Mouse (Mus musculus) 416B (cell line): ENCODE results near the gene Rsph1.

Source experiments
- DNase-seq: peaks from one replicate; pipeline ENCODE4 v3.0.0; 2011; ENCODE audit warnings: low read depth

Gene Rsph1

DNA sequence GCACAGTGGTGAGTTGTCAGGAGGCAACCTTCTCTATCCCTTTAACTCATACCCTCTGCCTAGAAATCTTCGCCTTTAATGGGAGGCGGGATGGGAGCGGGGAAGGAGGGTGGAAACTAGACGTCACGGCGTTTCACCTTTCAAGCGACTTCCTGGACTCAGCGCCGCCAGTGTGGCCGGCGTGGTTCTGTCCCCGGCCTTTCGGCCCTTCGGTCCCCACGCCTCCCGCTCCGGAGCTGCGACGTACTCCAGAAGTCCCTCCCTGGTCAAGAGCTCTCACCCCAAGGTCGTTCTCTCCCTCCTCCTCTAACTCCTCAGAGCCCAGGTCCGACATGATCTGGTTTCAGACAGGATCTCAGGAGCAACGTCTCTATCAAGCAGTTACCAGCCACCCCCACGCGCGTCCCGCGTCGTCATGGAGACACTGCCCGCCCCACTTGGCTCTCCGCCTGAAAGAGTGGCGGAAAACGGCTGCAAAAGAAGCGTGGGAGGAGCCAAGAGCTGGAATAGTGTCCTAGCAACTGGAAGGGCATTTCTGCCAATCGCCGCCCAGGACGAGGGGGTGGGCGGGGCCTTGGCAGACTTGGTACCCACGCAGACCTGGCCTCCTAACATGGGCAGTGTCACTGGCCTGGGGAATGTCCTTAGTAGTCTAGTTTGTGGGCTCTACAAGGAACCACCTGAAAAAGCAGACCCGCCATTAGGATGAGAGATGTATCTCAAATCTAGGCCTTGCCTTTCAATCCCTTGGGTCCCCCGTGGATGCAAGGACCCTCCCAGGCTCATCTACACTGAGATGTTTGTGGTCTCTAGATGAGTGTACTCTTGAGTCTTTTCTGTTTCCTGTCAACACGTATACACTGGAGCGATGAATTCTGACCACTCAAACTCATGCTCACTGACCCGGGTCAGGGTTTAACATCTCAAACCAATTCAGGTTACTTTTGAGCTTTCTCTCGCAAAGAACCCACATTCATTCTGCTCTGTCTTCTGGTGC is at the start of gene Rsph1:
Rsph1 (minus strand) TSS at position 462 of the 997 bp plus-strand sequence.
- DNase-seq, result no peak

DNA sequence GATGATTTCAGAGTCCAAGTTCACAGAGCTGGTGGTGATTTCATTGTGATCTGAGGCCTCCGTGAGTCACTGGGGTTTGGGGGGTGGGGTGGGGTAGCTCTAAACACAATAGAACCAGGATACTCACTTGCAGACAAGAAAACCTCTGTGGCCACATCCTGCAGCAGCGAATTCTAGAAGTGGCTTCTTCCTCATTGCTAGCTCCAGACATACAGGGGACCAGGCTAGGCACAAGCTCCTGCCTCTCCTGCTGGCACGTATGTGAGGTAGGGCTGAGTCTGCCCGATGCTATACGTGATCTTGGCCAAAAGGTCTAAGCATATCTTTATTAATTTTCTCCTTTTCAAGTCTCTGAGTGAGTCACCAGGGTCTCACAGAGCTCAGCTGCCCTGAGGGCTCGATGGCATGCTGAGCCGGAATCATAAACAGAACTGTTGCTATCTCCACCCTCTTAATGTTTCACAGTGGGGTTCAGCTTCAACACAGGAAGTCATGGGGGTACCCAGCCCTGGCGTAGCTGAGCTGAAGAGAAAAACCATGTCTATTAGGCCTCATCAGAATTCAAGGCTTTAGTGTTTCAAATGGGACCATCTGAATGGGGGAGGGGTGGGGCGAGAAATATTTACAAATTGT is 49.2 kb upstream of the Rsph1 start:
- DNase-seq, result peak; percentile 86

DNA sequence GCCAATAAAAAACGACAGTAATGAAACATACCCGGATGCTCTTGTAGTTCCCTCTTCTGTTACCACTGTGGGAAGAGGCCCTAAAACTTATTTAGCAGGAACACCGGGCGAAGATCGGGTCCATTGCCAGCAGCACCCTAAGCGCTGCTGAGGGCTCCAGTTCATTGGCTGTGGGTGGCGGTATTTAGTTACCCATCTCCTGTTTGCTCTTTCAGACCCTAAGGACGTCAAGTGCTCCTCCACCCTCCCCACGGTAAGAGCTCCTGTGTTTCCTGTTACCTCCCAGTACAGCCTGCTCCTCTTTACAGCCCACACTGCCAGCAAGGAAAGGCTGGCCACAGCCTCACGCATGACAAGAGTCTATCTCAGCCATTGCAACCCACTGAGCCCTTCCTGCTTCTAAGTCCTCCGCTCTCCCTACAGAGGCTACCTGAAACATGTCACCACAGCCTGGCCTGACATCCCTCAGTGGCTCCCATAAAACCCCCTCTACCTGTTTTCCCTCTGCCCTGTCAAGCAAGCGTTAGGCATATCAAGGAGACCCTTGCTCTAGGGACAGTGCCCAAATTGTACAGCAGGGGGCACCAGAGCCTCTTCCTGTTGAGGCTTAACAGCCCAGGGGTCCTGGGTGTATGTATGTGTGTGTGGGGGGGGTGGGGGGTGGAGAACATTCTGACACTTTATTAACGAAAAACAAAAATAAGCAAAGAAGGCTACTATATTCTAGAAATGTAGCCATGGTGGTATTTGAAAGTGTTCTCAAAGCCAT is 48.5 kb upstream of the Rsph1 start:
- DNase-seq, result no peak

DNA sequence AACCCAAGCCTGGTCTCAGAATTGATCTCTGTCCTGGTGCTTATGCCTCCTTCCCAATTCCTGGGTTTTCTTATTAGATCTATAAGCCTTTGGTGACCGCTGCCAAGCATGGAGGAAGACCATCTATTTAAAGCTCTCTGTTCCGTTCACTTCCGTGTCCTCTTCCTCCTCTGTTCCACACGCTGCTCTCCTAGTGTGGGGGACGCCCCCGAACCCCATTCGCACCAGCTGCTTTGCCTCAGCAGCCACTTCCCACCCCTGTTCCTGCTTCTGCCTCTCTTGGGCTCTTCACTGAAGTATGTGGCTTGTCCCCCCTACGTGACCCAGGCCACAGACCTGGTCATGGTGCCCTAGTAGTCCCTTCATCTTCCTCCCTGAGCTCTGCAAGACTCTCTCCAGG is 47.0 kb upstream of the Rsph1 start:
- no peak for DNase-seq

DNA sequence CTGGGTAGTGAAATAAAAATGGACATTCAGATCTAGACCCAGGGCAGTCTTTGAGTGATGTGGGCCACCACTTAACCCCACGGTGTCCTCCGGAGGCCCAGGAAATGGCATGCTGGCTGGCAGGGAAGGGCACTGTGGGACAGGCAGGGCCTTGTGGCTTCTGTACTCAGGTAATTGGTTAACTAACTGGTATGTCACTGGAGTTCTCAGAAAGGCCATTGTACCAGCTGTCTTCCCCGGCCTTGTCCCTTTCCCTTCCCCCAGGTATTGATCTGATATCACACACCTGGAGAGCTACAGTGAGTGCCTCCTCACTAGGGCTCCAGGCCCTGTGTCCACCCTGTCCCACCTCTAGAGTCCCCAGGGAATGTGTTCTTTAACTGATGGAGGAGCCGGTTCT is 46.2 kb upstream of the Rsph1 start:
- no peak for DNase-seq

GRCm38 (mm10) chr17:31322446-31322845 is 45.3 kb upstream of the Rsph1 start:
- DNase-seq, result no peak

DNA sequence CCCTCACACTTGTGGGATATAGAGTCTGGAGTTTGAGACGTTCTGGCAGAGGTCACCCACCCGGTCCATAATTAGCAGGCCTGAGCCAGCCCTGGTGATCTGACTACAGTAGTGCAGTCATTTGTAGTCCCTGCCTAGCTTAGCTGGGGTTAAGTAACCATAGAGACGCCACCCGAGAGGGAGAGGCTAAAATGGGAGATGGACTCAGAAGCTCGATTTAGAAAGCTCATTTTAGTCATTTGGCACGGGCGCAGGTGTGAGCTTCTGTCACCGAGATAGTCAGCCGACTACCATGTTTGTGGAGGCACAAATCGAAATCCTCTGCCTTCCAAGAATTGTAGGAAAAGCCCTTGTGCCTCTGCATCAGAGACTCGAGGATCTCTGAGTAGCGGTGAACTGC is 44.2 kb upstream of the Rsph1 start:
- DNase-seq, result no peak

DNA sequence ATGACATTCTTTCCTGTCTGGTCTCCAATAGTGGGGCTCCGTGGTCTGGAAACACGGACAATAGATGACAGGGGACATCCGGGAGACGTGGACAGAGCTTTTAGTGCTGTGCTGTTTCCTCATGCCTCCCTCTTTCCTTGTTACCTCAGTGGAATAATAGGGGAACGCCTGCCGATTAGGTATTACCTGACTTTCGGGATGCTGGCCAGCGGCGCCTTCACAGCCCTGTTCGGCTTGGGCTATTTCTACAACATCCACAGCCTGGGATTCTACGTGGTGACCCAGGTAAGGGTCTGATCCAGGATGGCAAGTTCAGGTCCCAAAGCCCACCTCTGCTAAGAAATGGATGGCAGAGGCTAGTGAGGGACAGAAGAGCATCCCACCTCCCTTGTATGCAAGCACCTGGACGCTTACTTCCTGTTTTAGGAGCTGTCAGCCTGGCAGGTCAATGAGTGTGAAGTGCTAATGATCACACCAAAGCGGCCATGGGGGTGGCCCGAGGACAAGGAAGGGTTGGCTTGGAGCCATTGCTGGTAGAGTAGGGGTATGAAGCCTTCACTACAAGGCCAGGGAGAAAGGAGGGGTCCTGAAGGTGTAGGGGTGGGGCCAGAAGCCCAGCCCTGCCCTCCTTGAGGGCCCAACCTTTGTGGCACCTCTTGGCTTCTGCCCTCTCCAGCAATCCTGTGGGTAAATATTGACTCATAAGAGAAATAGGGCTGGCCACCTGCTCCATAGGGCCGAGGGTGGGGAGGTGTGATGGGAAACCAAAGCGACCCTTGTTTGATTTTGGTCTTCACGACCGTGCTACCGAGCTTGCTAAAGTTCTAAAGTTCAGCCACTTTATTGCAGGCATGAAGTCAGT is 42.0 kb upstream of the Rsph1 start:
- no peak for DNase-seq

DNA sequence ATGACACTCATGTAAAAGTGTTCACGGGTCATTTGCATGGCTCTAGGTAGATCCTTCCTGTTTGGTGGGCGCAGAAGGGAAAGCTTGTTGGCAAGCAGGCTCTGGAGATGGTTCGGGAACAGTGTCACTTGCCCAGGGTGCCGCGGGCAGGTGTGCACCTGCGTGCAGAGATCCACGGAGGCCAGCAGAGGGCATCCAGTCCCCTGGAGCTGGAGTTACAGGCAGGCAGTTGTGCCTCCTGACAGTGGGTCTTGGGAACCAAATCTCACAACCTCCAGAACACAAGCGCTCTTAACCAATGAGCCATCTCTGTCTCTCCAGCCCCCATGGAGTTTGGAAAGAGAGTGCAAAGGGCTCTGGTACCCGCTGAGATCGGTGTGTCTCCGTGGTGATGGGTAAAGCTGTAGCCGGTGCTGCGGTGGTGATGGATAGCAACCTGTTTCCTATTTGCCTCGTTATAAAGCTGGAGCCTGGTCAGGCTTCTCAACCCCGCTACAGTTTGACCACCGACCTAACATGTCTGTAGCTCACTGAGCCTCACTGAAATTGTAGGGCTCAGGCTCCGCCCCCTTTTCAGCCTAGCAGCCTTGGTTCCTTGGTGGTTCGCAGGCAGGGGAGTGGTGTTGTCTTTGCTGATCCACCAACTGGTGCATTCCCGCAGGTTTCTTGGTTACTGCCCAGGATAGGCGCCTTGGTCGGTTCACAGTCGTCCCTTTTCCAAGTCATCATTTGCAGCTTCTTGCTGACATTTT is 40.5 kb upstream of the Rsph1 start:
- no peak for DNase-seq

- no peak for DNase-seq
Observed at GRCm38 (mm10) chr17:31316998-31317397, 39.8 kb upstream of the Rsph1 start.

DNA sequence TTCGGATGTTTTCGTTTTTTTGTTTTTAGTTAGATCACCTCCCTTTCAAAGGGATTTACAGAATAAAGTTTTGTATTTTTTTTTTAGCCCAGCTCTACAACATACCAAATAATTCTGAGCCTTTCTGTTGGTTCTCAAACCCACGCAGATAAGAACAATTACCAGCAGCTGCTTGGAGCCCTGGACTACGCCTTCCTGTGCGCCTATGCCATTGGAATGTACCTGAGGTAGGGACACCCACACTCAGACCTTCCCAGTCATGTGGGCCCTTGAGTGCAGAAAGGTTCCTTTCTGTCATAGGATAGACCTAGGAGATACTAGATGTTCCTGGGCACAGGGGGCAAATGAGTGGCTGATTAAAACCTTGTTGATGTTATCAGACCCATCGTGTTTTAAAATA is 38.8 kb upstream of the Rsph1 start:
- DNase-seq, result no peak

GRCm38 (mm10) chr17:31315046-31315792 is 38.0 kb upstream of the Rsph1 start:
- no peak for DNase-seq

- no peak for DNase-seq
Observed at GRCm38 (mm10) chr17:31312648-31313047, 35.5 kb upstream of the Rsph1 start.

DNA sequence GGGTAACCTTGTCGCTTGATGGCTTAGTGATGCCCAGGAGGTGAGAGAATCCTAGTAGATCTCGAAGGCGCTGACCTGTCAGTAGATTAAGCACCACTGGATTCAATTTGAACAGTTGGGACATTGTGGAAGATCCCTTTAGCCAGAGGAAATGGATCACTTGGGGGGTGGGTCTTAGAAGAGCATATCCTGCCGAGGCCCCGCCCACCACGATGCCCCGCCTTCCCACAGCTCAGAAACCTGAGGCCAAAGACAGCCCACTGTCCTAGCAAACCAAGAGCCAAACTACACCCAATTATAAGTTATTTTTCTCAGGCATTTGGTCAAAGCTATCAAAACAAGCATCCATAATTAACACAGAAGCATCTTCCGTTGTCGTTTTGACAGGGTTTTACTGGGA is 33.9 kb upstream of the Rsph1 start:
- DNase-seq, result no peak

GRCm38 (mm10) chr17:31309281-31309793 is 32.2 kb upstream of the Rsph1 start:
- DNase-seq, result peak; percentile 36

DNA sequence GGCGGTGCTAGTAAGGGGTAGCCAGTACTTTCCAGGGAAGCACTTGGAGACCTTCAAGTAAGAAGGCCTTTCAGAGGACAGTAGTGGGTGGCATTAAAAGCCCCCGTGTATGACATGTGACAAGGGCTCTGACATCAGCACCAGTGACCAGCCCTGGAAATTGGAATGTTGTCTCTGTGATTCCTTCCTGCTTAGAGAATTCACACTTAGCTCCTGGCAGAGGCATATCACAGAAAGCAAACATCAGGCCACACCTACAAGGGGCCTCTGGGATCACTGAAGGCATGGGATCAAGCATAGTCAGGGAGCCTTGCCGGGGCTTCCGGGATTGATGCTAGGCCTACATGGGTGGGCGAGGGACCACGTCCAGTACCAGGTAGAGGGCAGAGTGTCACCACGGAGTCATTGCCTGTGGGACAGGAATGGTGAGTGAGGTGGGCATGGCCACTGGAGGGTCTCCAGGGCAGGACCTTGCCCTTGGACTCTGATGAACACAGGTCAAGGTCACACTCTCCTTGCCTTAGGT is 31.2 kb upstream of the Rsph1 start:
- DNase-seq, result no peak

- no peak for DNase-seq
Observed at GRCm38 (mm10) chr17:31307756-31308155, 30.6 kb upstream of the Rsph1 start.

GRCm38 (mm10) chr17:31305776-31306120 is 28.6 kb upstream of the Rsph1 start:
- no peak for DNase-seq

GRCm38 (mm10) chr17:31304895-31305775 is 28.0 kb upstream of the Rsph1 start:
- DNase-seq, result no peak
